In the genomic region with DNA sequence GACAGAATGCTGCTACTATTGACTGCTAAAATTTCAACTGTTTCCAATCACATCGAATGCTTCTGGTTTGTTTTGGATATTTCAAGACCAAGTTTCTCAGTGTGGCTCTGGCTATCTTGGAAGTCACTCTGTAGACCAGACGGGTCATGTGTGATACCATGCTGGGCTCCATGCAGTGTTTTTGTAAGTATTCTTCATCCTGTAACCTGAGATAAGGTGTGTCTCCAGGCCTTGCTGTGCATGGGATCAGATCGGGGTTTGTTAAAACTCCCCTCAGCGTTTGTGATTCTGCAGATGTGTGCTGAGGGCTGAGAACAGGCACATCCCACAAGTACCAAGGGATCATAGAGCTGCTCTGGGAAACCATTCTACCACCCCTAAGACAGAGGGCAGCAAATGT, we compare ENCODE assay signal across 13 mouse cellular contexts.
"Had no signal": no experiment of that assay in that cellular context is flagged by ENCODE, and none has a peak within 500 bp of the region (broad histone marks: within the 10 kb centered on the region; RNA-seq: fewer than 3 reads in every experiment).

No protein-coding gene starts in this region.

- H3K9me3 ChIP-seq: midbrain, embryonic 12.5 days; midbrain, embryonic 15.5 days; neural tube, embryonic 12.5 days; stomach, embryonic 15.5 days had no signal

- H3K4me2 ChIP-seq: lung, embryonic 14.5 days; neural tube, embryonic 12.5 days; stomach, embryonic 15.5 days had no signal

- H3K36me3 ChIP-seq: midbrain, embryonic 10.5 days; midbrain, embryonic 12.5 days; midbrain, embryonic 15.5 days; neural tube, embryonic 12.5 days; stomach, embryonic 15.5 days had no signal

- H3K27ac ChIP-seq: midbrain, embryonic 10.5 days; midbrain, embryonic 12.5 days; midbrain, embryonic 15.5 days; neural tube, embryonic 12.5 days; stomach, embryonic 15.5 days; stomach, postnatal 0 days had no signal

- ATAC-seq: midbrain, embryonic 15.5 days had no signal

- H3K9ac ChIP-seq: lung, embryonic 14.5 days; midbrain, embryonic 12.5 days; neural tube, embryonic 12.5 days; stomach, embryonic 15.5 days had no signal

- H3K27me3 ChIP-seq: midbrain, embryonic 12.5 days; midbrain, embryonic 15.5 days; neural tube, embryonic 12.5 days; stomach, embryonic 15.5 days had no signal

- DNase-seq: lung, embryonic 14.5 days; lung, postnatal 10 days; lung, postnatal 4 days; right cerebral cortex, postnatal 14 days; thymus, adult 2 months; thymus, postnatal 25 days; thymus, postnatal 4 days had no signal

- H3K4me3 ChIP-seq: midbrain, embryonic 10.5 days; midbrain, embryonic 12.5 days; neural tube, embryonic 12.5 days; stomach, embryonic 15.5 days had no signal
